Mouse (Mus musculus) CH12.LX (cell line): ENCODE data around the gene Olfr477. TPM values are rescaled to one million over a fixed set of nuclear protein-coding genes. Genes with fewer than 3 reads are reported as not detected.
"Not testable (repeated sequence)": the region's sequence is repeated elsewhere in the genome, so short reads cannot be mapped to it uniquely, and the experiment has no call there.

Source experiments
- DNase-seq: peaks from one replicate; pipeline ENCODE4 v3.0.0-alpha.2; 2013; ENCODE audit errors: extremely low read depth
- H3K27ac ChIP-seq: 2 replicates; pipeline ENCODE4 v1.5.1; 2012; ENCODE audit warnings: low read depth, mild to moderate bottlenecking, control low read depth, moderate library complexity; ENCODE audit not compliant: insufficient read depth
- H3K27me3 ChIP-seq: replicated peaks from 2 replicates; pipeline ENCODE3; 2012; ENCODE audit warnings: inconsistent platforms
- H3K36me3 ChIP-seq, 2 experiments: replicated peaks in 1 of 2; 2 replicates each; pipeline versions ENCODE3 to v1.6.1; 2012; ENCODE audit warnings: inconsistent platforms in 1 of 2, low read length in 1 of 2, mild to moderate bottlenecking in 1 of 2, mixed read lengths in 1 of 2, moderate library complexity in 1 of 2; ENCODE audit not compliant: control insufficient read depth in 1 of 2, insufficient read depth in 1 of 2
- H3K4me1 ChIP-seq, 2 experiments: 2 replicates each; pipeline ENCODE4 v1.6.1; 2012; ENCODE audit warnings: inconsistent platforms in 1 of 2, moderate library complexity in 1 of 2; ENCODE audit not compliant: insufficient read depth in 2 of 2, control insufficient read depth in 1 of 2
- H3K4me2 ChIP-seq: 2 replicates; pipeline ENCODE4 v1.6.1; 2012; ENCODE audit warnings: low read depth, mild to moderate bottlenecking, control low read depth; ENCODE audit not compliant: poor library complexity, insufficient read depth, severe bottlenecking
- H3K4me3 ChIP-seq, 3 experiments: fragments of 150-350 bp in 1 of 3; sonication (generic) in 1 of 3; replicated peaks in 1 of 3; 2 replicates each; pipeline versions ENCODE3 to v1.5.1; 2011 to 2012; ENCODE audit warnings: low read depth in 2 of 3, low read length in 2 of 3, mild to moderate bottlenecking in 2 of 3, moderate library complexity in 2 of 3, control low read depth in 1 of 3, improper control_type of control experiment in 1 of 3, inconsistent platforms in 1 of 3, mixed read lengths in 1 of 3; ENCODE audit not compliant: poor library complexity in 1 of 3
- H3K79me2 ChIP-seq: replicated peaks from 2 replicates; pipeline ENCODE4 v1.6.1; 2012; ENCODE audit warnings: mild to moderate bottlenecking, moderate library complexity; ENCODE audit not compliant: control insufficient read depth, poor library complexity, insufficient read depth, severe bottlenecking; ENCODE audit errors: extremely low read depth
- H3K9ac ChIP-seq: 2 replicates; pipeline ENCODE4 v1.6.1; 2012; ENCODE audit warnings: low read depth, mild to moderate bottlenecking, control low read depth, moderate library complexity; ENCODE audit not compliant: insufficient read depth
- H3K9me3 ChIP-seq: replicated peaks from 2 replicates; pipeline ENCODE3; 2012; ENCODE audit warnings: low read length, inconsistent platforms, mixed read lengths
- BHLHE40 ChIP-seq: IDR thresholded peaks from 2 replicates; pipeline ENCODE4 v1.6.1; 2011; ENCODE audit warnings: mild to moderate bottlenecking, low read depth, low read length, improper control_type of control experiment
- CHD1 ChIP-seq: IDR thresholded peaks from 2 replicates; pipeline ENCODE4 v1.6.1; 2012; ENCODE audit warnings: low read depth, low read length, improper control_type of control experiment, inconsistent platforms
- EP300 ChIP-seq: IDR thresholded peaks from 2 replicates; pipeline ENCODE4 v1.6.1; 2011; ENCODE audit warnings: low read length, improper control_type of control experiment
- GABPA ChIP-seq: IDR thresholded peaks from 2 replicates; pipeline ENCODE4 v1.6.1; 2012; ENCODE audit warnings: low read depth, low read length, improper control_type of control experiment, inconsistent platforms; ENCODE audit not compliant: insufficient replicate concordance
- MAFK ChIP-seq: IDR thresholded peaks from 2 replicates; pipeline ENCODE4 v1.6.1; 2011; ENCODE audit warnings: low read length, improper control_type of control experiment; ENCODE audit not compliant: insufficient replicate concordance
- MEF2A ChIP-seq: IDR thresholded peaks from 2 replicates; pipeline ENCODE4 v1.6.1; 2014; ENCODE audit warnings: low read depth, mild to moderate bottlenecking, inconsistent platforms, low read length, improper control_type of control experiment, borderline replicate concordance
- NRF1 ChIP-seq: IDR thresholded peaks from 2 replicates; pipeline ENCODE4 v1.6.1; 2014; ENCODE audit warnings: low read depth, mild to moderate bottlenecking, inconsistent platforms, low read length, improper control_type of control experiment, moderate library complexity
- TCF12 ChIP-seq: IDR thresholded peaks from 2 replicates; pipeline ENCODE4 v1.6.1; 2014; ENCODE audit warnings: low read depth, mild to moderate bottlenecking, inconsistent platforms, low read length, improper control_type of control experiment
- USF2 ChIP-seq: conservative IDR thresholded peaks from 2 replicates; pipeline ENCODE4 v1.6.1; 2011; ENCODE audit warnings: low read depth, low read length, improper control_type of control experiment
- ZMIZ1 ChIP-seq: IDR thresholded peaks from 2 replicates; pipeline ENCODE4 v1.6.1; 2012; ENCODE audit warnings: low read depth, mild to moderate bottlenecking, inconsistent platforms, low read length, improper control_type of control experiment
- dilution Hi-C: fragments of 300-500 bp; cut with MboI; formaldehyde crosslinking; loops from 2 replicates; pipeline ENCODE4 v1.14.3; 2020; ENCODE audit warnings: low sequenced_read_pairs; ENCODE audit not compliant: extremely low pct_unique_long_range_greater_than_20kb, extremely low pct_ligation_motif_present
- in situ Hi-C: fragments of 300-500 bp; cut with MboI; formaldehyde crosslinking; loops from 3 replicates; pipeline ENCODE4 v1.14.3; 2019; ENCODE audit warnings: low sequenced_read_pairs, low pct_ligation_motif_present, low pct_unique_long_range_greater_than_20kb, mixed read lengths
- polyA plus RNA-seq: library from polyadenylated mRNA; unstranded; fragments of >175 nt; gene quantifications from 2 replicates; pipeline ENCODE4 v1.2.1, GENCODE M21; 2012; ENCODE audit warnings: low read depth; ENCODE audit not compliant: insufficient read length
- total RNA-seq, 2 experiments: library from RNA; depleted of rRNA; stranded (reverse); fragments of 300-350 nt in 1 of 2; fragments of >200 nt in 1 of 2; gene quantifications; 2 replicates each; pipeline ENCODE4 v1.2.3; 2012 to 2014

Olfr477 gene
- total RNA-seq (2012; rRNA removed): not detected in 2 replicates
- not detected in 2 replicates for total RNA-seq (2014; rRNA removed)
- polyA plus RNA-seq: not detected in 2 replicates

GRCm38 (mm10) chr7:107986393-107986792 lies at the start of gene Olfr477:
TSS of gene Olfr477 (plus strand) at chr7:107986693.
- Histone ChIP-seq H3K4me3 (no peak within 1 kb of the TSS), H3K79me2 (no peaks in the 10 kb centered on the region), H3K9ac (no peak within 1 kb of the TSS), H3K4me2 (no peak within 1 kb of the TSS), H3K9me3 (no peaks in the 10 kb centered on the region), H3K27ac (no peak within 1 kb of the TSS), H3K27me3 (peaks cover 5% of the 10 kb centered on the region), H3K36me3 (no peaks in the 10 kb centered on the region), H3K4me1 (0 out of 4 replicates have a peak, but pooled peaks cover 0 to 10% of the 10 kb centered on the region in 2 experiments)
- TF ChIP-seq MAFK: no peak
- TF ChIP-seq ZMIZ1: no peak
- TF ChIP-seq USF2: no peak
- no peak for TF ChIP-seq GABPA
- no peak for TF ChIP-seq MEF2A
- in situ Hi-C loops: no loop called here
- dilution Hi-C loops: no loop called here
- DNase-seq: no peak

GRCm38 (mm10) chr7:107952539-107952938 lies 34.0 kb upstream of the Olfr477 start:
- dilution Hi-C loops, H3K79me2 ChIP-seq: not testable (repeated sequence)

DNA sequence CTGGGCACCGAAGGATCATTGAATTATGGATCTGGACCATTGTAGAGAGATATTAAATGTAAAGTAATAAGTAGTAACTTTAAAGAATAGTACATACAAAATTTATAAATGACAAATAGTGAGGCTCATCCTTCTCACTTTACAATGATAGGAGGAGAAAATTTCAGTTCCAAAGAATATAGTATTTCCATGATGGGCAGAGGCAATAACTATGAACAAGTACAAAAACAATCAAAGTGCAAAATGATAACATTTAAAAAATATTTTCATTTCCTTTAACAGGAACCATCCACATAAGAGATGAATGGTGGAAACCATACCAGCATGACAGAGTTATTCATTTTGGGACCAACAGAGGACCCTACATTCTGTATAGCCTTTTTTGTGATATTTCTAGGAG lies 32.1 kb upstream of the Olfr477 start, which contains the start of gene Olfr474:
Gene Olfr474 (plus strand): TSS at position 301 of the 400 bp plus-strand sequence.
- in situ Hi-C loops: no loop called here
- Histone ChIP-seq H3K4me3 (no peak within 1 kb of the TSS), H3K4me2 (no peak within 1 kb of the TSS), H3K79me2 (no peaks in the 10 kb centered on the region), H3K27me3 (peaks cover 15% of the 10 kb centered on the region), H3K27ac (no peak within 1 kb of the TSS), H3K9me3 (peaks cover 4% of the 10 kb centered on the region), H3K36me3 (no peaks in the 10 kb centered on the region), H3K4me1 (no peaks in the 10 kb centered on the region), H3K9ac (no peak within 1 kb of the TSS)
- DNase-seq: no peak
- TF ChIP-seq BHLHE40 (no peak), CHD1 (no peak), NRF1 (no peak), TCF12 (no peak), EP300 (no peak)
- dilution Hi-C loops: no loop called here

More at GRCm38 (mm10) chr7:107952539-107952938, 34.0 kb upstream of the Olfr477 start:
- H3K27ac ChIP-seq, H3K4me3 ChIP-seq, H3K9me3 ChIP-seq, in situ Hi-C loops, H3K9ac ChIP-seq, H3K36me3 ChIP-seq, DNase-seq, H3K4me2 ChIP-seq, H3K4me1 ChIP-seq: not testable (repeated sequence)
- peaks cover 17% of the 10 kb centered on the region for H3K27me3 ChIP-seq
